Mouse (Mus musculus) intestine, embryonic 16.5 days (tissue): Measurements from ENCODE around the gene Nudt6. TPM values are rescaled to one million over a fixed set of nuclear protein-coding genes. Genes with fewer than 3 reads are reported as not detected.

Experiments used
- ATAC-seq: fragments of 200-750 bp; cut with Nextera tagmentation; 2 replicates; pipeline ENCODE4 v1.8.0; 2017; ENCODE audit warnings: moderate TSS enrichment, moderate library complexity
- H3K27ac ChIP-seq: fragments of 300-500 bp; sonication (generic); 2 replicates; pipeline ENCODE4 v1.5.1; 2014; ENCODE audit warnings: mild to moderate bottlenecking, low read length
- H3K27me3 ChIP-seq: fragments of 300-500 bp; sonication (generic); replicated peaks from 2 replicates; pipeline ENCODE4 v1.6.1; 2014; ENCODE audit warnings: low read length, control low read depth, mixed read lengths; ENCODE audit not compliant: control insufficient read depth, insufficient read depth
- H3K36me3 ChIP-seq: fragments of 300-500 bp; sonication (generic); 2 replicates; pipeline ENCODE4 v1.6.1; 2014; ENCODE audit warnings: low read length, control low read depth; ENCODE audit not compliant: control insufficient read depth, insufficient read depth
- H3K4me1 ChIP-seq: fragments of 300-500 bp; sonication (generic); 2 replicates; pipeline ENCODE4 v1.6.1; 2014; ENCODE audit warnings: low read length, control low read depth, mixed read lengths; ENCODE audit not compliant: control insufficient read depth, insufficient read depth
- H3K4me2 ChIP-seq: fragments of 300-500 bp; sonication (generic); 2 replicates; pipeline ENCODE4 v1.6.1; 2014; ENCODE audit warnings: low read depth, low read length, control low read depth
- H3K4me3 ChIP-seq: fragments of 300-500 bp; sonication (generic); 2 replicates; pipeline ENCODE4 v1.5.1; 2014; ENCODE audit warnings: mild to moderate bottlenecking, low read length
- H3K9ac ChIP-seq: fragments of 300-500 bp; sonication (generic); 2 replicates; pipeline ENCODE4 v1.6.1; 2014; ENCODE audit warnings: low read depth, low read length
- H3K9me3 ChIP-seq: fragments of 300-500 bp; sonication (generic); 2 replicates; pipeline ENCODE4 v1.6.1; 2016; ENCODE audit warnings: low read length, control low read depth; ENCODE audit not compliant: control insufficient read depth
- WGBS: fragments of 180-500 bp; shearing (Covaris S2); extraction: QIAGEN DNeasy Blood & Tissue Kit; methylation state at CpG from one replicate; pipeline ENCODE4 v1.1.7; 2014; 5-methylcytosine and 5-hydroxymethylcytosine counted together
- polyA plus RNA-seq: library from polyadenylated mRNA; unstranded; fragments of >200 nt; fragmentation: Nextera tagmentation; extraction: Ambion mirVana; gene quantifications from 2 replicates; pipeline ENCODE4 v1.2.1, GENCODE M21; 2015

Gene Nudt6
- polyA plus RNA-seq, 1 experiment from 2014 or later: 10.1 TPM

GRCm38 (mm10) chr3:37370407-37370806 is 49.6 kb downstream of the Nudt6 start:
- Histone ChIP-seq H3K27me3 (no peaks in the 10 kb centered on the region), H3K27ac (no peak overlapping the region), H3K4me1 (peaks cover 9% of the 10 kb centered on the region), H3K36me3 (no peaks in the 10 kb centered on the region), H3K9me3 (no peaks in the 10 kb centered on the region), H3K4me3 (no peak overlapping the region), H3K4me2 (no peak overlapping the region), H3K9ac (no peak overlapping the region)
- WGBS: 70% methylated on average over 4 of the region's 4 CpGs
- ATAC-seq: no peak

DNA sequence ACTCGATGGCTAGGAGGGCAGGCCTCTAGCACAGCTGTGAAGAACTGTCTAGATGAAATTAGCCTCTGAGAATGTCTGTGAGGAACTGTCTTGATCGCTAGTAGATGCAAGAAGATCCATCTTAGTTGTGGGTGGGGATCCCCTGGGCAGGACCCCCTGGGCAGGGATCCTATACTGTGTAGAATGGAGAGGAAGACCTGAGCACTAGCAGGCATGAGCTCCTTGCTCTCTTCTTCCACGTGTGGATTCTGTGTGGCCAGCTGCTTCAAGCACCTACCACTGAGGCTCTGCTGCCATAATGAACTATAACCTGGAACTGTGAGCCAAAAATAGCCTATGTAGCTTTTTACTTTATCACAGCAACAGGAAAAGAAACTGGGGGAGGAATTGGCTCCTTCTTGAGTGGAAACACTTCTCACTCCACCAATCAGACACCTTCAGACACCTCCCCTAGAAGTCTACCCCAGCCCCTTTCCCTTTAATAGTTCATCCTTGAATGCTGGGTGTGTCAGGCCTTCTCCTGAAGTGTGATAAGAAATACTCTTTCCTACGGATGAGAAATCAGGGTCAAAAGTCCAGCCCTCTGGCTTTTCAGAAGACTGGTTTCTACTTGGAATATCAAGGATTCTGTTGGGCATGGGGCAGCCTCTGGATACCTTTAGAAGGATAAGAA is 53.5 kb downstream of the Nudt6 start:
- Histone ChIP-seq H3K9ac (no peak overlapping the region), H3K9me3 (no peaks in the 10 kb centered on the region), H3K4me2 (no peak overlapping the region), H3K27ac (0 out of 2 replicates have a peak overlapping the region, but pooled peaks have one; percentile 3), H3K27me3 (no peaks in the 10 kb centered on the region), H3K36me3 (no peaks in the 10 kb centered on the region), H3K4me3 (no peak overlapping the region), H3K4me1 (peaks cover 9% of the 10 kb centered on the region)
- 49% methylated on average over 4 of the region's 4 CpGs for WGBS
- peak; percentile 86 for ATAC-seq

DNA sequence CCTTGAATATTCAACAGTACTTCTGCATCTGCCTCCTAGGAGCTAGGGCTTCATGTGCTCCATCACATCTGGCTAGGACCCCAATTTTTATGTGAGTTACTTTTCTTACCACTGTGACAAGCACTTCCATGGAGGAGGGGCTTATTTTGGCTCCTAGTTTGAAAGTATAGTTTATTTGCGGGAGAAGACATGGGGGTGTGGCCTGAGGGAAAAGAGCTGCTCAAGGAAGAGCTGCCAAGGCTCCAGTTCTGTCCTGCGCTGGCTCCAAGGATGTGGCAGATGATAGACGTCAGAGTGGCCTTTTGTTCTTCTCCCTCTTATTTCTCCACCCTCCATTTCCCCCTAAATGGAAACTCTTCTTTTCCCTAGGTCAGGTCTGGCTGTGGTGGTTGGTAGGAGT is 54.0 kb downstream of the Nudt6 start:
- 43% methylated on average over 3 of the region's 3 CpGs for WGBS
- H3K27ac ChIP-seq: 0 out of 2 replicates have a peak overlapping the region, but pooled peaks have one; percentile 3

GRCm38 (mm10) chr3:37365144-37365543 is 54.9 kb downstream of the Nudt6 start:
- Histone ChIP-seq H3K36me3 (no peaks in the 10 kb centered on the region), H3K4me3 (no peak overlapping the region), H3K4me1 (peaks cover 11% of the 10 kb centered on the region), H3K9ac (no peak overlapping the region), H3K4me2 (no peak overlapping the region), H3K27me3 (no peaks in the 10 kb centered on the region), H3K27ac (no peak overlapping the region), H3K9me3 (no peaks in the 10 kb centered on the region)
- peak; percentile 29; the same call in 1 of the 2 replicates for ATAC-seq
- WGBS: 85% methylated on average over 4 of the region's 4 CpGs

More for the DNA sequence above, 54.0 kb downstream of the Nudt6 start:
- Histone ChIP-seq H3K4me1 (peaks cover 9% of the 10 kb centered on the region), H3K27me3 (no peaks in the 10 kb centered on the region), H3K4me3 (no peak overlapping the region), H3K9me3 (no peaks in the 10 kb centered on the region), H3K9ac (no peak overlapping the region), H3K4me2 (no peak overlapping the region), H3K36me3 (no peaks in the 10 kb centered on the region)
- peak; percentile 31; the same call in 1 of the 2 replicates for ATAC-seq

DNA sequence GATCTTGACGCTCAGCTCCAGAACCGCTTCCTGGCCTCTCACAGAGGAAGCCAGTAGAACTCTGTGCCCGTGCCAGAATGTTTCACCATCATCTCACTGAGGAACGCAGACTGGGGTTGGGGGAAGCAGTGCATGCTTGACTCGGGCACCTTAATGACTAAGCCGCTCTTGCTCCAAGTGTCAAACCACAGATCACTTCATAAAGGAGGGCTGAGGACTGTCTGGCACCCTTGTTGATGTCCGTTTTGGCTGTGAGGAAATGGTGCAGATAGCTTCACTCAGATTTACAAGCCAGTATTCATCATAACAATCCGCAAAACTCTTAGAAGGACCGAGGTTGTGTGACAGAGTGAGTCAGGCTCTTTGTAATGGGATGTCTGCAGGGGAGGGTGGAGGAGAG is 59.3 kb downstream of the Nudt6 start:
- Histone ChIP-seq H3K27ac (no peak overlapping the region; the same call in 1 of the 2 replicates), H3K27me3 (no peaks in the 10 kb centered on the region), H3K36me3 (no peaks in the 10 kb centered on the region), H3K4me2 (no peak overlapping the region), H3K4me1 (0 out of 2 replicates have a peak, but pooled peaks cover 3% of the 10 kb centered on the region), H3K9ac (no peak overlapping the region), H3K4me3 (no peak overlapping the region), H3K9me3 (no peaks in the 10 kb centered on the region)
- WGBS: 67% methylated on average over 9 of the region's 9 CpGs
- ATAC-seq: no peak

Other genes with a start within 250 kb of the Nudt6 start
- gene Il21, start 187.6 kb downstream of the Nudt6 start, polyA plus RNA-seq: not detected in 2 replicates
- 3.9 and 4.3 TPM in 2 replicates for gene Bbs12, start 107.7 kb downstream of the Nudt6 start, polyA plus RNA-seq
- 1.1 and 1.9 TPM in 2 replicates for gene Cetn4, start 107.5 kb downstream of the Nudt6 start, polyA plus RNA-seq
- gene Fgf2, start 71.9 kb downstream of the Nudt6 start, polyA plus RNA-seq: 2.1 and 2.5 TPM in 2 replicates
- 22.1 and 26.2 TPM in 2 replicates for gene Spata5, start 315 bp downstream of the Nudt6 start, polyA plus RNA-seq
- 11.3 and 13.4 TPM in 2 replicates for gene Spry1, start 219.7 kb upstream of the Nudt6 start, polyA plus RNA-seq